Mouse (Mus musculus) Patski (cell line): Measurements from ENCODE around the gene Gm20388. TPM values are rescaled to one million over a fixed set of nuclear protein-coding genes. Genes with fewer than 3 reads are reported as not detected.
"Not testable (repeated sequence)": the region's sequence is repeated elsewhere in the genome, so short reads cannot be mapped to it uniquely, and the experiment has no call there.

Experiments used
- ATAC-seq: fragments of 100-300 bp; one replicate; pipeline ENCODE4 v1.8.0; 2021
- CTCF ChIA-PET: fragments of 350-600 bp; sonication (Branson Sonifier 250); formaldehyde crosslinking; loops from one replicate; lab custom pipeline; 2022; ENCODE audit warnings: inconsistent platforms; lab: Charles Lee
- POLR2A ChIA-PET: fragments of 350-600 bp; sonication (Branson Sonifier 250); formaldehyde crosslinking; loops from one replicate; lab custom pipeline; 2022; ENCODE audit warnings: antibody characterized with exemption, inconsistent platforms; lab: Charles Lee
- DNase-seq: peaks from one replicate; pipeline ENCODE4 v3.0.0-alpha.2; 2011; ENCODE audit warnings: low read depth, low spot score
- H3K27me3 ChIP-seq: fragments of 371-371 bp; one replicate; pipeline ENCODE4 v1.5.1; 2021
- CTCF ChIP-seq: fragments of 100-300 bp; IDR thresholded peaks from one replicate; pipeline ENCODE4 v1.5.1; 2021
- in situ Hi-C: fragments of 300-500 bp; cut with MboI; formaldehyde crosslinking; loops from 3 replicates; pipeline ENCODE4 v1.11.1; 2018; ENCODE audit warnings: low pct_unique_long_range_greater_than_20kb, mixed read lengths
- polyA plus RNA-seq: library from polyadenylated mRNA; unstranded; gene quantifications from one replicate; pipeline ENCODE4 v1.2.3, GENCODE M21; 2021

Gene Gm20388
- polyA plus RNA-seq, 1 experiment from 2014 or later = 86.7 TPM

- in situ Hi-C loops = no loop called here
- H3K27me3 ChIP-seq = no peaks in the 10 kb centered on the region
- CTCF ChIA-PET = interaction anchor here (0.8 kb wide), 1 partner anchor 13 kb away, joined by 3 read pairs; no protein-coding TSS in a partner anchor
- ATAC-seq (no peak), DNase-seq (no peak)
- TF ChIP-seq CTCF = no peak
- POLR2A ChIA-PET = interaction anchor here (0.6 kb wide), 1 partner anchor 480 kb away, joined by 4 read pairs; no protein-coding TSS in a partner anchor
These were observed 3357.4 kb downstream of the Gm20388 start for GRCm38 (mm10) chr8:123267926-123268656.

DNA sequence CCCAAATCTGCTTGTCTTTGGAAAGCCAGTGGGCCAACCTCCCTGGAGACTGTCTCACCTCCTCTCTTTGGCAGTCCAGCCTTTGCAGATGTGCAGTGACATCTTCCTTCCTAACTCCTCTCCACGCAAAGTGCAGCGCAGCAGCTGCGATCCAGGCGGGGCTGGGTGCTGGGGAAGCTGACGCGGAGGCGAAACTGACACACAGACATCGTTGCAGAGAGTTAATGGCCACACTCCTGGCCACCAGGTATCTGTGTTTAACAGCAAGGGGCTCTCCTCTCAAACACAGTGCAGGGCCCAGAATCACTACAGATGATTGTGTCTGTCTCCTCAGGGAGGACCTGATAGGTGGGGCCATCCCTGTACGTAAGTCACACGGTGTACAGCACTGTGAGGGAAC, 3360.5 kb downstream of the Gm20388 start:
- ATAC-seq (no peak), DNase-seq (no peak)
- H3K27me3 ChIP-seq = no peaks in the 10 kb centered on the region
- TF ChIP-seq CTCF = no peak
- POLR2A ChIA-PET = no interaction called here
- in situ Hi-C loops = no loop called here
- CTCF ChIA-PET = interaction anchor here (1.4 to 1.5 kb wide), 2 partner anchors 10 to 19 kb away, joined by 3 read pairs; no protein-coding TSS in a partner anchor

- ChIA-PET POLR2A (no interaction called here), CTCF (interaction anchor here (1.5 kb wide), 1 partner anchor 10 kb away, joined by 3 read pairs; no protein-coding TSS in a partner anchor)
- TF ChIP-seq CTCF = no peak
- H3K27me3 ChIP-seq = no peaks in the 10 kb centered on the region
- ATAC-seq = no peak
- no peak for DNase-seq
- in situ Hi-C loops = no loop called here
These were observed 3361.3 kb downstream of the Gm20388 start for GRCm38 (mm10) chr8:123271901-123272300.

- DNase-seq (no peak), ATAC-seq (no peak)
- no peaks in the 10 kb centered on the region for H3K27me3 ChIP-seq
- no peak for TF ChIP-seq CTCF
- in situ Hi-C loops = no loop called here
- ChIA-PET POLR2A (no interaction called here), CTCF (no interaction called here)
These were observed 3363.8 kb downstream of the Gm20388 start for GRCm38 (mm10) chr8:123274447-123274846.

- POLR2A ChIA-PET = no interaction called here
- no peak for TF ChIP-seq CTCF
- H3K27me3 ChIP-seq = no peaks in the 10 kb centered on the region
- DNase-seq = no peak
- ATAC-seq = no peak
- CTCF ChIA-PET = no interaction called here
- in situ Hi-C loops = no loop called here
These were observed 3364.5 kb downstream of the Gm20388 start for GRCm38 (mm10) chr8:123275096-123275495.

DNA sequence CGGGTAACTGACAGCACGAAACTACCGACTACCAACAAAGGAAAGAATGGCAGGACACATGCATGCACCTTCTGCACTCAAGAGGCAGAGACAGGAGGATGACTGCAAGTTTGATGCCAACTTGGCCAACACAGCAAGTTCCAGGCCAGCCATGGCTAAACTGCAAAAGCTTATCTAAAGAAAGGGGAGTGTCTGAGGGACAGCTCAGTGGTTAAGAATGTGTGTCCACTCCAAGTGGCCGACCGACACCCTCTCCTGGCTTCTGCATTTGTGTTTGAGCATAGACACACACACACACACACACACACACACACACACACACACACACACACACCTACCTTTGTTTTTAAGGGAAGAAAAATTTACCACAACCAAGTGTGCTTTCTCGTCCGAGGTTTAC, 3367.8 kb downstream of the Gm20388 start:
- DNase-seq (no peak), ATAC-seq (no peak)
- H3K27me3 ChIP-seq = no peaks in the 10 kb centered on the region
- TF ChIP-seq CTCF = no peak
- CTCF ChIA-PET = no interaction called here
- in situ Hi-C loops = no loop called here
- POLR2A ChIA-PET = interaction anchor here (0.7 kb wide), 1 partner anchor 8 kb away, joined by 5 read pairs; no protein-coding TSS in a partner anchor

DNA sequence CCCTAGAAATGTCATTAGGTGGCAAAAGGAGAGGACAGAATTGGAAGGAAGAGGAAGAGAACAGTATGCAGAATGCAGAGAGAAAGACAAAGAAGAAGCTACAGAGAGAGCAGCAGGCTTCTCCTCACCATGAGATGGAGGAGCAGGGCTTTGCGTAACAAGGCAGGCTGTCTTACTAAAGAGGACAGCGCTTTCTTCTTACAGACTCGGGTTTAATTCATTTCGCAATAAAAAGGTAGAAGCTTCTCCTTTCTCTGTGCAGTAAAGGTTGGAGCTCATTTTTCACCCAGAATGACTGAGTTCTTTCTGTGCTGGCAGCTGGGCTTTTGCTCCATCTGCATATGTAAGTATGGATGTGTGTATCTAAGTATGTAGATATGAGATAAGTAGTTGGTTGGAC, 3369.2 kb downstream of the Gm20388 start:
- no peak for DNase-seq
- H3K27me3 ChIP-seq = no peaks in the 10 kb centered on the region
- POLR2A ChIA-PET = interaction anchor here (0.6 kb wide), 1 partner anchor 91 kb away, joined by 3 read pairs; no protein-coding TSS in a partner anchor
- no peak for TF ChIP-seq CTCF
- CTCF ChIA-PET = interaction anchor here (1.4 kb wide), 1 partner anchor 9 kb away, joined by 4 read pairs; no protein-coding TSS in a partner anchor
- in situ Hi-C loops = no loop called here
- ATAC-seq = no peak

DNA sequence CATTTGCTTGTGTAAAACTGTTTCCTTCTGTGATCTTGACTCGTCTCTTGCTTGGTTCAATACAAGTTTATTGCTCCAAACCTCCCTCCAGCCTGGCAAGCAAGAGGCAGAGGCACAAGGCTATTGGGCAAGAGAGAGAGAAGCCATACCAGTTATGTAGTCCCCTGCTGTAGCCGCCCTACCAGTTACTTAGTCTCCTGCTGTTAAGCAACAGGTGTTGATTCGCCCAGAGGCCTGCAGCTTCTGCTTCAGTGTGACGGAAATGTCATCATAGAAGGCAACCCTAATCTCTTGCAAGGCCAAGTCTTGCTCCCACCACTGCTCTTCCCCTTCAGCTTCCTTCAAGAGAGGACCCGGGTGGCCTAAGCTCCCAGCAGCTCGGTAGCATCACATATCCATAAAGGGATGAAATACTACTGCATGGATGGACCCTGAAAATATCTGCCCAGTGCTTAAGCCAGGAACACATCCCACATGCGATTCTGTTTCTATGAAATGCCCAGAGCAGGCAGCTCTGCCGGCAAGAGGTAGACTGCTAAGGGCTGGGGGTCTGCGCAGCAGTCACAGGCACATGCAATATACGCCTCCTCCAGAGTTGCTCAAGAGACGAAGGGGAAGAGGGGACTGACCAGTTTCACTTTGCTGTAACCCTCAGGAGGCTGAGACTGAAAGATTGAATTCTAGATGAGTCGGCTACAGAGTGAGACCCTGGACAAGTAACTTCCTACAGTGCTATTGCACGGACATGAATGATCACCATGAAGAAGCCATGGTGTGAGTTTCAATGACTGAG, 3369.9 kb downstream of the Gm20388 start:
- TF ChIP-seq CTCF = no peak
- POLR2A ChIA-PET = interaction anchor here (0.6 kb wide), 1 partner anchor 91 kb away, joined by 3 read pairs; no protein-coding TSS in a partner anchor
- DNase-seq = no peak
- CTCF ChIA-PET = no interaction called here
- in situ Hi-C loops = no loop called here
- ATAC-seq = no peak
- H3K27me3 ChIP-seq = no peaks in the 10 kb centered on the region

GRCm38 (mm10) chr8:123282994-123283393, 3372.4 kb downstream of the Gm20388 start:
- POLR2A ChIA-PET, ATAC-seq, H3K27me3 ChIP-seq, in situ Hi-C loops, DNase-seq, CTCF ChIA-PET: not testable (repeated sequence)

GRCm38 (mm10) chr8:123283991-123284390, 3373.3 kb downstream of the Gm20388 start:
- DNase-seq = no peak
- no peak for ATAC-seq
- H3K27me3 ChIP-seq = no peaks in the 10 kb centered on the region
- in situ Hi-C loops = no loop called here
- ChIA-PET CTCF (interaction anchor here (1.0 kb wide), 1 partner anchor 11 kb away, joined by 3 read pairs; no protein-coding TSS in a partner anchor), POLR2A (interaction anchor here (0.7 kb wide), 1 partner anchor 411 kb away, joined by 3 read pairs; no protein-coding TSS in a partner anchor)
- no peak for TF ChIP-seq CTCF
